Mouse (Mus musculus) liver, embryonic 14.5 days (tissue): ENCODE results near the gene Tnrc6a.

Experiments
- CTCF ChIP-seq: IDR thresholded peaks from 2 replicates; pipeline ENCODE4 v1.5.1; 2016; ENCODE audit warnings: antibody characterized with exemption, low read depth, control low read depth
- EP300 ChIP-seq: IDR thresholded peaks from 2 replicates; pipeline ENCODE4 v1.6.1; 2016; ENCODE audit warnings: antibody characterized with exemption, low read depth

GRCm38 (mm10) chr7:123191731-123192130 is 68.0 kb downstream of the Tnrc6a start:
- TF ChIP-seq CTCF, result no peak
- TF ChIP-seq EP300, result no peak
